Mouse (Mus musculus): ENCODE results near the gene Rbfox2.

The Rbfox2 gene

GRCm38 (mm10) chr15:77192154-77192935 lies 114.5 kb downstream of the Rbfox2 start:
- DNase-seq (ENCODE audit: low spot score in 2 of 2) = no peak

- no peak for DNase-seq (ENCODE audit: low spot score in 2 of 2)
Measured at GRCm38 (mm10) chr15:77186096-77186495, 120.7 kb downstream of the Rbfox2 start.

- DNase-seq (ENCODE audit: low spot score in 2 of 2) = no peak
Measured at GRCm38 (mm10) chr15:77185614-77186013, 121.2 kb downstream of the Rbfox2 start.

GRCm38 (mm10) chr15:77182800-77183199 lies 124.0 kb downstream of the Rbfox2 start:
- no peak for DNase-seq (ENCODE audit: low spot score in 2 of 2)

GRCm38 (mm10) chr15:77174018-77174417 lies 132.8 kb downstream of the Rbfox2 start:
- no peak for DNase-seq (ENCODE audit: low spot score in 2 of 2)

- DNase-seq (ENCODE audit: low spot score in 2 of 2) = no peak
Measured at GRCm38 (mm10) chr15:77172414-77172813, 134.4 kb downstream of the Rbfox2 start.

GRCm38 (mm10) chr15:77168781-77169180 lies 138.0 kb downstream of the Rbfox2 start:
- DNase-seq (ENCODE audit: low spot score in 2 of 2) = no peak

GRCm38 (mm10) chr15:77166225-77166732 lies 140.5 kb downstream of the Rbfox2 start:
- DNase-seq (ENCODE audit: low spot score in 2 of 2) = no peak

GRCm38 (mm10) chr15:77163336-77163735 lies 143.5 kb downstream of the Rbfox2 start:
- DNase-seq (ENCODE audit: low spot score in 2 of 2) = no peak

- no peak for DNase-seq (ENCODE audit: low spot score in 2 of 2)
Measured at GRCm38 (mm10) chr15:77162931-77163330, 143.9 kb downstream of the Rbfox2 start.

GRCm38 (mm10) chr15:77161382-77161781 lies 145.4 kb downstream of the Rbfox2 start:
- DNase-seq (ENCODE audit: low spot score in 2 of 2) = no peak

- DNase-seq (ENCODE audit: low spot score in 2 of 2) = no peak
Measured at GRCm38 (mm10) chr15:77160848-77161247, 146.0 kb downstream of the Rbfox2 start.

- DNase-seq (ENCODE audit: low spot score in 2 of 2) = no peak
Measured at GRCm38 (mm10) chr15:77156525-77156924, 150.3 kb downstream of the Rbfox2 start.

- no peak for DNase-seq (ENCODE audit: low spot score in 2 of 2)
Measured at GRCm38 (mm10) chr15:77154248-77154785, 152.5 kb downstream of the Rbfox2 start.

GRCm38 (mm10) chr15:77153625-77154024 lies 153.2 kb downstream of the Rbfox2 start:
- peak in 1 of 2 experiments; percentile 17 for DNase-seq (ENCODE audit: low spot score in 2 of 2)

- no peak for DNase-seq (ENCODE audit: low spot score in 2 of 2)
Measured at GRCm38 (mm10) chr15:77153088-77153546, 153.7 kb downstream of the Rbfox2 start.

GRCm38 (mm10) chr15:77152336-77153087 lies 154.3 kb downstream of the Rbfox2 start:
- DNase-seq (ENCODE audit: low spot score in 2 of 2) = no peak

GRCm38 (mm10) chr15:77151816-77152215 lies 155.0 kb downstream of the Rbfox2 start:
- no peak for DNase-seq (ENCODE audit: low spot score in 2 of 2)

GRCm38 (mm10) chr15:77151178-77151577 lies 155.6 kb downstream of the Rbfox2 start:
- no peak for DNase-seq (ENCODE audit: low spot score in 2 of 2)

GRCm38 (mm10) chr15:77150424-77150841 lies 156.4 kb downstream of the Rbfox2 start:
- no peak for DNase-seq (ENCODE audit: low spot score in 2 of 2)

- no peak for DNase-seq (ENCODE audit: low spot score in 2 of 2)
Measured at GRCm38 (mm10) chr15:77150000-77150399, 156.8 kb downstream of the Rbfox2 start.

- DNase-seq (ENCODE audit: low spot score in 2 of 2) = no peak
Measured at GRCm38 (mm10) chr15:77149551-77149950, 157.3 kb downstream of the Rbfox2 start.

Data from spleen, postnatal 10 days (tissue).